Mouse (Mus musculus) stomach, postnatal 0 days (tissue): ENCODE measurements around the gene Lamc3.

Experiments
- CTCF ChIP-seq: IDR thresholded peaks from 2 replicates; pipeline ENCODE4 v1.5.1; 2016; ENCODE audit warnings: antibody characterized with exemption, low read depth, mild to moderate bottlenecking, moderate library complexity
- EP300 ChIP-seq: optimal IDR thresholded peaks from 2 replicates; pipeline ENCODE3; 2016; ENCODE audit warnings: antibody characterized with exemption

- no peak for TF ChIP-seq CTCF
- no peak for TF ChIP-seq EP300
These were observed 67.7 kb downstream of the Lamc3 start for GRCm38 (mm10) chr2:31954779-31955181.
